Mouse (Mus musculus) neutrophil, adult 5-6 weeks (primary cell): ENCODE results near the gene Dicer1. TPM values are rescaled to one million over a fixed set of nuclear protein-coding genes. Genes with fewer than 3 reads are reported as not detected.

ENCODE experiments used
- ATAC-seq: fragments of 151-379, 151-347 bp; 2 replicates; pipeline ENCODE4 v1.8.0; 2017; ENCODE audit warnings: mild to moderate bottlenecking, moderate TSS enrichment; ENCODE audit not compliant: insufficient number of reproducible peaks, poor library complexity, low FRiP score, severe bottlenecking; ENCODE audit errors: extremely low read depth
- total RNA-seq: library from RNA; stranded (forward); fragments of 200-1000 nt; gene quantifications from 2 replicates; pipeline ENCODE4 v1.2.3, GENCODE M21; 2017

Gene Dicer1
- total RNA-seq, 1 experiment from 2014 or later: 56.3 TPM

- no peak for ATAC-seq
Measured at GRCm38 (mm10) chr12:104640934-104641333, 110.8 kb downstream of the Dicer1 start.

- no peak for ATAC-seq
Measured at GRCm38 (mm10) chr12:104638156-104638555, 113.6 kb downstream of the Dicer1 start.

Other genes starting within 250 kb of the Dicer1 start
- under 0.01 TPM in 1 of 2 replicates, not detected in the other for gene Clmn, start 113.1 kb upstream of the Dicer1 start, total RNA-seq